Mouse (Mus musculus): ENCODE results near the gene Kptn. TPM values are rescaled to one million over a fixed set of nuclear protein-coding genes. Genes with fewer than 3 reads are reported as not detected.

Gene Kptn
- polyA plus RNA-seq, 1 experiment from 2014 or later, result 31.2 TPM

DNA sequence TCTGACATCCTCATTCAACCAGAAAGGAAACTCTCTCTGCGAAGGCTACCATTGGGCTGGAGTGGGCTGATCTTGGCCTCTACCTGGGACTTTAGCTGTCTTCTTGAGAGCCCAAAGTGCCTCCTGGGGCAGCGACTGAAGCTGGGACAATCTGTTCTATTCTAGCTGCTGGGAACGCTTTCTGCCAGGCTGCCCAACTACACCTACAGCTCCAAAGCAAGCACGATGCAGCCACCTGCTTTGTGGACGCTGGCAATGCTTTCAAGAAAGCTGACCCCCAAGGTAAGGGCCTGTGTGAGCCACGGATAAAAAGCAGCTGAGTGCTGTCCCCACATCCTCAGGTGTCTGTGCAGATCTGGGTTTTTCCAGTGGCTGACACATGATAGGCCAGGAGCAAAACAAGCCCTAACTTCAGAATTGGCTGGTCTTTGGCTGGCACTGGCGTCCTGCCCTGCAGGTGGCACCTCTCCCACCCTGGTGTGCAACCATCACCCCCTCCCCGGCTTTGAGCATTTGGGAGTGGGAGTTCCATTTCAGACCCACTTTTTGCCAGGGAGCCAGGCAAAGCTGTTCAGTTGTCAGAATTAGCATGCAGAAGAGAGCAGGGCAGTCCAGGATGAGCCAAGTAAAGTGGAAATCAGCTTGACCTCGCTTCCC lies 10.7 kb upstream of the Kptn start:
- H3K4me2 ChIP-seq (replicated peaks; ENCODE audit: low read depth, low read length), result no peak overlapping the region
- H3K27me3 ChIP-seq (ENCODE audit: control insufficient read depth, insufficient read depth, low read length), result no peaks in the 10 kb centered on the region
- WGBS, result 89% methylated on average over 9 of the region's 9 CpGs
- no peak overlapping the region for H3K27ac ChIP-seq (ENCODE audit: low read length)
- no peaks in the 10 kb centered on the region for H3K4me1 ChIP-seq (ENCODE audit: control insufficient read depth, insufficient read depth, low read length)
- peaks cover 74% of the 10 kb centered on the region for H3K36me3 ChIP-seq (ENCODE audit: control insufficient read depth, insufficient read depth, low read length)
- H3K9ac ChIP-seq (replicated peaks; ENCODE audit: low read depth, low read length), result no peak overlapping the region
- H3K9me3 ChIP-seq (ENCODE audit: control insufficient read depth, low read depth, low read length), result no peaks in the 10 kb centered on the region
- H3K4me3 ChIP-seq (ENCODE audit: low read depth, low read length), result no peak overlapping the region
- no peak for ATAC-seq (ENCODE audit: insufficient number of reproducible peaks, insufficient read depth, low FRiP score, low read depth)

DNA sequence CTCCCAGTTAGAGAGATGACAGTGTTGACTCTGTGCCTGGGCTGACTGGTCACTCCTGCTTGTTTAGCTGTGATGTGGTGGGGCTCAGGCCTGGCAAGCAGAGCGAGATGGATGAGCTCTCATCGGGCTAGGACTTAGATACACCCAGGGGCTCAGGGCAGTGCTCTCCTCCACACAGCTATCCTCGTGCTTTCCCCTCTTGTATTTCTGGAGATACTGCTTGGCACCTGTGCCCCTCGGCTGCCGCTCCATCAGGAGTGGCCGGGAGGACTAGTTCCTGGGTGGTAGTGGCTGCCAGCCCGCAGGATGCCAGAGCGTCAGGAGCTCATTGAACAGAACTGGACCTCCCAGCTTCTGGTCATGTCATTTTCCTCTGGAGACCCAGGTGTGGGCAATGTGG lies 9.5 kb upstream of the Kptn start:
- H3K4me3 ChIP-seq (ENCODE audit: low read depth, low read length), result no peak overlapping the region
- no peaks in the 10 kb centered on the region for H3K4me1 ChIP-seq (ENCODE audit: control insufficient read depth, insufficient read depth, low read length)
- peaks cover 82% of the 10 kb centered on the region for H3K36me3 ChIP-seq (ENCODE audit: control insufficient read depth, insufficient read depth, low read length)
- ATAC-seq (ENCODE audit: insufficient number of reproducible peaks, insufficient read depth, low FRiP score, low read depth), result no peak
- H3K9ac ChIP-seq (replicated peaks; ENCODE audit: low read depth, low read length), result no peak overlapping the region
- 87% methylated on average over 8 of the region's 8 CpGs for WGBS
- no peaks in the 10 kb centered on the region for H3K9me3 ChIP-seq (ENCODE audit: control insufficient read depth, low read depth, low read length)
- no peaks in the 10 kb centered on the region for H3K27me3 ChIP-seq (ENCODE audit: control insufficient read depth, insufficient read depth, low read length)
- no peak overlapping the region for H3K4me2 ChIP-seq (replicated peaks; ENCODE audit: low read depth, low read length)
- no peak overlapping the region for H3K27ac ChIP-seq (ENCODE audit: low read length)

DNA sequence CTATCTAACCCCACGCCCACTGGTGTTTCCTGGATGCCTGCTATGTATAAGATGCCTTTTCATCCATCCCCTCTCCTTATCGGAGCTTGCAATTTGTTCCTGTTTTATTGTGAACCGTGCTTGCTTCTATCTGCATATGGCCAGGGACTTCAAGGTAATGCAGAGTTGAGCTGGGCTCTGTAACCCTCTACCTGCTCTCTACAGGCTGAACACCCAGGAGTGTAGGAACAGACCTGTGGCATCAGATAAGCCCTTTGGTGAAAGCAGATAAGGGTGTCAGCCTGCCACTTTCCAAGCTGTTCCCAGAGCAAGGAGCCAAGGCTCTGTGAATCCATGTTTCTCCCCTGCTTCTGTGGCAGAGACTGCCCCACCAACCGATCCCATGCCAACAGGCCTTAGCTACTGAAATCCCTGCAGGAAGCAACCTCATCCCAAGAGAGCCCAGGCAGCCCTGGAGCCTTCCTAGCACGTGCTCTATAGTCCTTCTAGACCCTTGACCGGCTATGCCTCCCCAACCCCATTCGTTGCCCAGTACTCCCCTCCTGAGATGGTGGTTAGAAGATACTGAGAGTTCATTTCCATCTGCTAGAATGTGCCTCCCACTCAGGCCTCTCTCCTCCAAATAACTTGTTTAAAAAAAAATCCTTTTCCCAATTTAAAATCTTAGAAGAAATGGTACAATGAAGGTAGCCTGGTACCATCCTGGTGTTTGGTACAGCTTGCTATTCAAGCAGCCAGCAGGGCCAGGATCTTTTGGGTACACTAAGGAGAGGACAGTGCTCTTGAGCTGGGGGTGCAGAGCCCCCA lies 8.2 kb upstream of the Kptn start:
- Histone ChIP-seq H3K4me1 (ENCODE audit: control insufficient read depth, insufficient read depth, low read length) (no peaks in the 10 kb centered on the region), H3K9me3 (ENCODE audit: control insufficient read depth, low read depth, low read length) (no peaks in the 10 kb centered on the region), H3K27me3 (ENCODE audit: control insufficient read depth, insufficient read depth, low read length) (no peaks in the 10 kb centered on the region), H3K4me3 (ENCODE audit: low read depth, low read length) (no peak overlapping the region), H3K9ac (replicated peaks; ENCODE audit: low read depth, low read length) (no peak overlapping the region), H3K4me2 (replicated peaks; ENCODE audit: low read depth, low read length) (no peak overlapping the region), H3K27ac (ENCODE audit: low read length) (no peak overlapping the region), H3K36me3 (ENCODE audit: control insufficient read depth, insufficient read depth, low read length) (peaks cover 89% of the 10 kb centered on the region)
- ATAC-seq (ENCODE audit: insufficient number of reproducible peaks, insufficient read depth, low FRiP score, low read depth), result no peak
- WGBS, result 92% methylated on average over 7 of the region's 7 CpGs

DNA sequence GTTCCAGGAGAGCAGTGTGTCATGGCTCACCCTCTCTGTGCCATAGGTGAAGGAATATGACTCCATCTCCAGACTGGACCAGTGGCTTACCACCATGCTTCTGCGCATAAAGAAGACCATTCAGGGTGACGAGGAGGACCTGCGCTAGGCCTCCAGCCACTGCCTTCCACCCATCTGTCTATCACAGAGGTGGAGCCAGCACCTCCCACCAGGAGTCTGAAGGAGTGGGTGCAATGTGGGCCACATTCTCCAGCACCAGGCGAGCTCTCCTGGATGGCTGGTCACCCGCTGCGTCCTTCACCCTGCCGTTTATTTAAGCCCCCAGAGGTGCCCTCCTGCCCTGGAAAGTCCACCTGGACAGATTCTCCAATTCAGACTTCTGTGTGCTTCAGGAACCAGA lies 3.3 kb upstream of the Kptn start:
- Histone ChIP-seq H3K4me3 (ENCODE audit: low read depth, low read length) (no peak overlapping the region), H3K4me1 (ENCODE audit: control insufficient read depth, insufficient read depth, low read length) (peaks cover 5% of the 10 kb centered on the region; the same call in 1 of the 2 replicates), H3K36me3 (ENCODE audit: control insufficient read depth, insufficient read depth, low read length) (peaks cover 53% of the 10 kb centered on the region), H3K27me3 (ENCODE audit: control insufficient read depth, insufficient read depth, low read length) (no peaks in the 10 kb centered on the region), H3K4me2 (replicated peaks; ENCODE audit: low read depth, low read length) (no peak overlapping the region), H3K27ac (ENCODE audit: low read length) (no peak overlapping the region), H3K9ac (replicated peaks; ENCODE audit: low read depth, low read length) (no peak overlapping the region), H3K9me3 (ENCODE audit: control insufficient read depth, low read depth, low read length) (no peaks in the 10 kb centered on the region)
- ATAC-seq (ENCODE audit: insufficient number of reproducible peaks, insufficient read depth, low FRiP score, low read depth), result no peak
- WGBS, result 90% methylated on average over 7 of the region's 7 CpGs

DNA sequence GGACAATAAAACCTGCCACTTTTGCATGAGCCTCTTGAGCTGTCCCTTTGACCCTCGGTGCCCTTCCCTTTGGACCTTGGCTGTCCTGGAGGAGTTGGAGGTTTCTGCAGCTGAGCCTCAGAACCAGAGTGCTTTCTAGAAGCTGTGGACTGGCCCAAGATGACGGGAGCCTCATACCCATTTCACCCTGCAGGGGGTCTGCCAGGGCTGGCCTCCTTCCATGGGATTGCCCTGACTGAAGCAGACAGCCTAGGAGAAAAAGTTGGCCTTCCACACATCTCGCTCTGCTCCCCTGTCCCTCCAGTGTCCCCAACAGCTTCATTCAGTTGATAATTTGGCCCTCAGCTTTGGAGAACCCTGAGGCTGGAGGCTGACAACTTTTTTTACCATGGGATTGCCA lies 2.6 kb upstream of the Kptn start:
- no peaks in the 10 kb centered on the region for H3K9me3 ChIP-seq (ENCODE audit: control insufficient read depth, low read depth, low read length)
- H3K9ac ChIP-seq (replicated peaks; ENCODE audit: low read depth, low read length), result no peak overlapping the region
- no peak overlapping the region for H3K4me2 ChIP-seq (replicated peaks; ENCODE audit: low read depth, low read length)
- 87% methylated on average over 3 of the region's 3 CpGs for WGBS
- no peak overlapping the region for H3K4me3 ChIP-seq (ENCODE audit: low read depth, low read length)
- no peaks in the 10 kb centered on the region for H3K27me3 ChIP-seq (ENCODE audit: control insufficient read depth, insufficient read depth, low read length)
- H3K4me1 ChIP-seq (ENCODE audit: control insufficient read depth, insufficient read depth, low read length), result peaks cover 5% of the 10 kb centered on the region; the same call in 1 of the 2 replicates
- no peak for ATAC-seq (ENCODE audit: insufficient number of reproducible peaks, insufficient read depth, low FRiP score, low read depth)
- H3K27ac ChIP-seq (ENCODE audit: low read length), result no peak overlapping the region
- peaks cover 48% of the 10 kb centered on the region for H3K36me3 ChIP-seq (ENCODE audit: control insufficient read depth, insufficient read depth, low read length)

DNA sequence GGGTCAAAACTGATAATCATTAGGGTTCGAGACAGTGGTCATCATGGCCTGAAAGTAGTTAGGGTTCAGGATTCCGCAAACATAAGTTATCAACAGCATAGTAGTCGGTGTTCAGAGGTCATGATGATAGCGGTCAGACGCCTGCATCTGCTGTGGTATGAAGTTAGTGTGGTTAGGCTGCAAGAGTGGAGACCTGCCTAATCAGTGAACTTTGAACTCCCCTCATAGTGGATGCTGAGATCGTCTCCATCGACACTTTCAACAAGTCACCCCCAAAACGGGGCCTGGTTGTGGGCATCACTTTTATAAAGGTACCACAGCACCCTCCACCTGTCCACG lies 536 bp downstream of the Kptn start:
- WGBS, result 44% methylated on average over 9 of the region's 9 CpGs
- ATAC-seq (ENCODE audit: insufficient number of reproducible peaks, insufficient read depth, low FRiP score, low read depth), result no peak

DNA sequence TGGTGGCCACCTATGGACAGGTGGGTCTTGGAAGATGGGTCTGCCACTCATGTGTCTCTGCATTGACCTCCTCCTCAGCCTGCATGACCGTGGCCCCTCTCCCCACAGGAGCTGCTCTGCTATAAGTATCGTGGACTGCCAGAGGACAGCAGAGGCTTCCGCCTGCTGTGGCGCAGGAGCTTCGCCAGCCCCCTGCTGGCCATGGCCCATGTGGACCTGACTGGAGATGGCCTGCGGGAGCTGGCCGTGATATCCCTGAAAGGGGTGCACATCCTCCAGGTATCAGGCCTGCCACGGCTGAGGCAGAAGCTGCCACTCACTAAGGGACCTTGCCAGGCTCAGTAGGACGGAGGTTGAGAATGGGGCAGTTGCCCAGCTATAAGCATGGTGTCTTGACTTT lies 6.1 kb downstream of the Kptn start:
- Histone ChIP-seq H3K4me3 (ENCODE audit: low read depth, low read length) (no peak overlapping the region), H3K4me1 (ENCODE audit: control insufficient read depth, insufficient read depth, low read length) (peaks cover 5% of the 10 kb centered on the region; the same call in 1 of the 2 replicates), H3K36me3 (ENCODE audit: control insufficient read depth, insufficient read depth, low read length) (peaks cover 12% of the 10 kb centered on the region), H3K27ac (ENCODE audit: low read length) (no peak overlapping the region), H3K9ac (replicated peaks; ENCODE audit: low read depth, low read length) (no peak overlapping the region), H3K27me3 (ENCODE audit: control insufficient read depth, insufficient read depth, low read length) (no peaks in the 10 kb centered on the region), H3K9me3 (ENCODE audit: control insufficient read depth, low read depth, low read length) (no peaks in the 10 kb centered on the region), H3K4me2 (replicated peaks; ENCODE audit: low read depth, low read length) (no peak overlapping the region)
- no peak for ATAC-seq (ENCODE audit: insufficient number of reproducible peaks, insufficient read depth, low FRiP score, low read depth)
- WGBS, result 73% methylated on average over 9 of the region's 9 CpGs

More for the DNA sequence above, 536 bp downstream of the Kptn start:
- Histone ChIP-seq H3K4me1 (ENCODE audit: control insufficient read depth, insufficient read depth, low read length) (peaks cover 5% of the 10 kb centered on the region; the same call in 1 of the 2 replicates), H3K4me3 (ENCODE audit: low read depth, low read length) (peak overlapping the region; percentile 75), H3K36me3 (ENCODE audit: control insufficient read depth, insufficient read depth, low read length) (peaks cover 24% of the 10 kb centered on the region), H3K9ac (replicated peaks; ENCODE audit: low read depth, low read length) (peak overlapping the region; percentile 68; the same call in 1 of the 2 replicates), H3K27ac (ENCODE audit: low read length) (no peak overlapping the region), H3K27me3 (ENCODE audit: control insufficient read depth, insufficient read depth, low read length) (no peaks in the 10 kb centered on the region), H3K9me3 (ENCODE audit: control insufficient read depth, low read depth, low read length) (no peaks in the 10 kb centered on the region), H3K4me2 (replicated peaks; ENCODE audit: low read depth, low read length) (peak overlapping the region; percentile 57)

DNA sequence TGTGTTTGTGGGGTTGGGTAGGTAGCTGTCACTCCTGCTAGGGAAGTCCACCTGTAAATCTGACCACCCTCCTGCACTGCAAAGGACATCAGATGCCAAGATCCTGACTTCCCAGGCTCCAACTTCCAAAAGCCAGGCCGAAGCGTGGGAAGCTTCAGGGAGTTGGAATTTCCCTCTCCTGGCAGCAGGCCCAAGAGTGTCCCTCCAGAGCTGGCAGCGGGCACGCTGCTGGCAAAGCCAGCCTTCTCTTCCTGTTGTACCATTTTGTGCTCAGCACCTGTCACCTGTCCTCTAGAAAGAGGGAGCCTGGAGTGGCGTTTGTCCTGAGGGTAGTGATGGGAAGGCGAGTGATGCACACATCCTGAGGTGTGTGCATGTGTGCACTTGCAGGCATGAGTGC lies 8.6 kb downstream of the Kptn start:
- Histone ChIP-seq H3K36me3 (ENCODE audit: control insufficient read depth, insufficient read depth, low read length) (peaks cover 12% of the 10 kb centered on the region), H3K4me2 (replicated peaks; ENCODE audit: low read depth, low read length) (no peak overlapping the region), H3K4me3 (ENCODE audit: low read depth, low read length) (no peak overlapping the region), H3K27me3 (ENCODE audit: control insufficient read depth, insufficient read depth, low read length) (no peaks in the 10 kb centered on the region), H3K9ac (replicated peaks; ENCODE audit: low read depth, low read length) (no peak overlapping the region), H3K4me1 (ENCODE audit: control insufficient read depth, insufficient read depth, low read length) (peaks cover 10% of the 10 kb centered on the region; the same call in 1 of the 2 replicates), H3K27ac (ENCODE audit: low read length) (no peak overlapping the region), H3K9me3 (ENCODE audit: control insufficient read depth, low read depth, low read length) (no peaks in the 10 kb centered on the region)
- ATAC-seq (ENCODE audit: insufficient number of reproducible peaks, insufficient read depth, low FRiP score, low read depth), result no peak
- WGBS, result 84% methylated on average over 6 of the region's 6 CpGs

Measured in stomach, embryonic 14.5 days (tissue).